8 mouse cellular contexts compared by ENCODE assay signal in the genomic region with DNA sequence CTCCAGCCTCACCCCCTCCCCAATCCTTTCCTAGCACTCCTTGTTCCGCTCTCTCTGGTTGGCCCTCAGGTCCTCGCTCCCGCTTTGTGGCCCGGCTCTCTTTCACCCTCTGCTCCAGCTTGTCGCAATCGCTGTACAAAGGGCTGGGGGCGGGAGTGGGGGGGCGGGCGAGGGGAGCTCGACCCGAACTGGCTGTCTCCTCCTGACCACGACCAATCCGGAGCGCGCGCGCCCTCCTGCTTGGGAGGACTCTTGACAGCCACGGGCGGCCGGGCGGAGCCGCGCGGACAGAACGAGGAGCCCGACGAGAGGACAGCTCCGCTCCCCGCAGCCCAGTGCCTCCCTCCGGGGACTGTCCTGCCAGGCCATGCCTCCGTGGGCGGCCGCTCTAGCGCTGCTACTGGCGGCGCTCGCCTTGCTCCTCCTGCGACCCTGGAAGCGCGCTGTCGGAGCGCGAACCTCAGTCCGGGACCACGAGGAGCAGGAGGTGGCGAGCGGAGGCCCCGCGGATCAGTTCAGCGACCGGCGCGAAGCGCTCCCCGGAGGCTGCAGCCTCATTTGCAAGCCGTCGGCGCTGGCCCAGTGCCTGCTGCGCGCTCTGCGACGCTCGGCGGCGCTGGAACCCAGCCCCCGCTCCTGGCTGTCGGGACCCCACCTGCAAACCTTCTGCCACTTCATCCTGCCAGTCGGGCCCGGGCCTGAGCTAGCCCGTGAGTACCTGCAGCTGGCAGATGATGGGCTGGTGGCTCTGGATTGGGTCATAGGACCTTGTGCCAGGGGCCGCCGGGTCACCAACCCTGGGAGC. TPM values are rescaled to one million over a fixed set of nuclear protein-coding genes. Genes with fewer than 3 reads are reported as not detected.
A peak's percentile ranks its signal among the peaks of the same experiment; 100 is the strongest.
DNase-seq lines count a peak whose midpoint lies in the region; ATAC-seq and TF ChIP-seq lines count a peak whose summit lies in the region.

Abhd15 (plus strand) TSS at position 290 of the 805 bp plus-strand sequence.

- H3K4me1 ChIP-seq in heart, adult 2 months (ENCODE audit: control insufficient read depth, insufficient read depth, low read length) = peaks cover 14% of the 10 kb centered on the region
- H3K4me1 ChIP-seq in liver, postnatal 0 days (ENCODE audit: insufficient read depth) = peaks cover 54% of the 10 kb centered on the region
- H3K4me1 ChIP-seq in neural tube, embryonic 12.5 days = peaks cover 36% of the 10 kb centered on the region
- H3K4me1 ChIP-seq in thymus, adult 2 months (replicated peaks; ENCODE audit: control insufficient read depth, insufficient read depth, low read length) = peaks cover 60% of the 10 kb centered on the region

- WGBS in heart, adult 2 months = under 1% methylated on average over 72 of the region's 72 CpGs
- 1% methylated on average over 67 of the region's 72 CpGs for WGBS in liver, postnatal 0 days (ENCODE audit: insufficient replicate concordance)
- under 1% methylated on average over 72 of the region's 72 CpGs for WGBS in neural tube, embryonic 12.5 days
- WGBS in thymus, adult 2 months = under 1% methylated on average over 72 of the region's 72 CpGs

- intact Hi-C loops in heart, adult 2 months (cut with DNase I) = loop anchor here (5.0 kb wide), 1 partner anchor 172 kb away; the partner anchor contains the start of gene Nufip2

- peak within 1 kb of the TSS; percentile 82 for H3K4me2 ChIP-seq in liver, postnatal 0 days (ENCODE audit: low read depth, low read length)
- H3K4me2 ChIP-seq in neural tube, embryonic 12.5 days (replicated peaks) = peak within 1 kb of the TSS; percentile 93

- no peaks in the 10 kb centered on the region for H3K9me3 ChIP-seq in liver, postnatal 0 days (ENCODE audit: low read length)
- H3K9me3 ChIP-seq in neural tube, embryonic 12.5 days = no peaks in the 10 kb centered on the region

- H3K27ac ChIP-seq in heart, adult 2 months = peak within 1 kb of the TSS; percentile 89
- H3K27ac ChIP-seq in liver, postnatal 0 days (ENCODE audit: low read depth) = peak within 1 kb of the TSS; percentile 94
- H3K27ac ChIP-seq in neural tube, embryonic 12.5 days = no peak within 1 kb of the TSS
- H3K27ac ChIP-seq in thymus, adult 2 months (ENCODE audit: control insufficient read depth, insufficient read depth, low read length) = no peak within 1 kb of the TSS

- no peak for TF ChIP-seq EP300 in heart, adult 2 months (IDR thresholded peaks at IDR 0.05; ENCODE audit: insufficient read depth, low read depth, low read length)
- TF ChIP-seq EP300 in liver, postnatal 0 days (IDR thresholded peaks at IDR 0.05; ENCODE audit: low read depth) = peak; percentile 70

- TF ChIP-seq POLR2A in heart, adult 2 months (IDR thresholded peaks at IDR 0.05; ENCODE audit: insufficient read depth, low read depth, low read length) = peak; percentile 62
- no peak; the same call in 1 of the 2 replicates for TF ChIP-seq POLR2A in thymus, adult 2 months (IDR thresholded peaks at IDR 0.05; ENCODE audit: control insufficient read depth, extremely low read depth, insufficient read depth, low read length, poor library complexity)

- peak; percentile 76 for ATAC-seq in liver, postnatal 0 days
- peak; percentile 51 for ATAC-seq in neural tube, embryonic 12.5 days (ENCODE audit: low FRiP score, low read depth)

- H3K4me3 ChIP-seq in heart, adult 2 months = peak within 1 kb of the TSS; percentile 71
- peak within 1 kb of the TSS; percentile 60 for H3K4me3 ChIP-seq in liver, postnatal 0 days (ENCODE audit: low read depth, low read length)
- peak within 1 kb of the TSS; percentile 58 for H3K4me3 ChIP-seq in neural tube, embryonic 12.5 days
- peak within 1 kb of the TSS; percentile 50 for H3K4me3 ChIP-seq in thymus, adult 2 months (ENCODE audit: control insufficient read depth, insufficient read depth, low read length)

- peak; percentile 80 for DNase-seq in A20 (ENCODE audit: low read depth, low spot score)
- DNase-seq in adipocyte (ENCODE audit: low spot score) = peak; percentile 85
- DNase-seq in embryo, embryonic 11 days = peak; percentile 90
- peak; percentile 89 to 91 for DNase-seq in heart, adult 2 months
- peak; percentile 83 for DNase-seq in kidney, adult 18-20 months
- peak; percentile 90 for DNase-seq in liver, postnatal 0 days
- DNase-seq in thymus, adult 2 months = peak; percentile 65

- peak; percentile 30 for TF ChIP-seq CTCF in heart, adult 2 months (IDR thresholded peaks at IDR 0.05)
- 0 out of 2 replicates have a peak, but pooled peaks have one; percentile 23 for TF ChIP-seq CTCF in liver, postnatal 0 days (IDR thresholded peaks at IDR 0.05; ENCODE audit: low read depth)
- 0 out of 2 replicates have a peak, but pooled peaks have one; percentile 1 for TF ChIP-seq CTCF in thymus, adult 2 months (IDR thresholded peaks at IDR 0.05; ENCODE audit: borderline replicate concordance, control insufficient read depth, extremely low read depth, insufficient read depth, low read length, poor library complexity)

- H3K27me3 ChIP-seq in heart, adult 2 months (ENCODE audit: control insufficient read depth, insufficient read depth, low read length) = no peaks in the 10 kb centered on the region
- H3K27me3 ChIP-seq in liver, postnatal 0 days (ENCODE audit: insufficient read depth, low read length) = peaks cover 18% of the 10 kb centered on the region
- H3K27me3 ChIP-seq in neural tube, embryonic 12.5 days (replicated peaks) = peaks cover 26% of the 10 kb centered on the region
- no peaks in the 10 kb centered on the region for H3K27me3 ChIP-seq in thymus, adult 2 months (ENCODE audit: control insufficient read depth, insufficient read depth, low read length)

- peak within 1 kb of the TSS; percentile 72 for H3K9ac ChIP-seq in heart, adult 2 months (ENCODE audit: low read depth, low read length)
- H3K9ac ChIP-seq in liver, postnatal 0 days (replicated peaks) = peak within 1 kb of the TSS; percentile 68
- H3K9ac ChIP-seq in neural tube, embryonic 12.5 days = peak within 1 kb of the TSS; percentile 58

- H3K79me2 ChIP-seq in heart, adult 2 months (replicated peaks; ENCODE audit: control insufficient read depth, insufficient read depth, low read length) = no peaks in the 10 kb centered on the region

- H3K36me3 ChIP-seq in heart, adult 2 months (ENCODE audit: control insufficient read depth, insufficient read depth, low read length) = no peaks in the 10 kb centered on the region
- no peaks in the 10 kb centered on the region for H3K36me3 ChIP-seq in liver, postnatal 0 days (replicated peaks; ENCODE audit: insufficient read depth, low read length)
- H3K36me3 ChIP-seq in neural tube, embryonic 12.5 days = no peaks in the 10 kb centered on the region
- no peaks in the 10 kb centered on the region for H3K36me3 ChIP-seq in thymus, adult 2 months (ENCODE audit: control insufficient read depth, insufficient read depth, low read length)

RNA-seq across cellular contexts. Expression of gene Abhd15, which starts in this region (rescaled TPM):
- 1 to 10 TPM; 2.4 to 2.9 TPM for total RNA-seq in heart, adult 2 months (2021)
- 1.4 and 2.0 TPM in 2 replicates for polyA plus RNA-seq in heart, adult 2 months (2012; rRNA removed)
- polyA plus RNA-seq in liver, postnatal 0 days (2015; fragmentation: Nextera tagmentation; extraction: Ambion mirVana) = 16.2 and 18.5 TPM in 2 replicates
- 5.2 and 7.1 TPM in 2 replicates for polyA plus RNA-seq in neural tube, embryonic 12.5 days (2016; fragmentation: Nextera tagmentation; extraction: Ambion mirVana)
- polyA plus RNA-seq in thymus, adult 2 months (2012; rRNA removed) = 14.2 and 18.9 TPM in 2 replicates

Comparison
In these comparisons a context has a peak if more than half of its experiments do, and no peak if none do; other contexts are left out.
1. H3K27ac ChIP-seq: peak in heart, adult 2 months (single experiment) and liver, postnatal 0 days (single experiment); none in neural tube, embryonic 12.5 days (single experiment) and thymus, adult 2 months (single experiment).
2. Peak in every context shown above with its lines, with median percentiles within 50 percentile points of each other: DNase-seq, H3K4me3 ChIP-seq, H3K9ac ChIP-seq and CTCF ChIP-seq.